Mouse (Mus musculus): ENCODE measurements at regions not wholly inside any gene's neighbourhood (a gene's known extent, or its start where the extent isn't known, plus 50 kb on each side); places are given as distances from the start of the nearest gene placed in this dataset.

DNA sequence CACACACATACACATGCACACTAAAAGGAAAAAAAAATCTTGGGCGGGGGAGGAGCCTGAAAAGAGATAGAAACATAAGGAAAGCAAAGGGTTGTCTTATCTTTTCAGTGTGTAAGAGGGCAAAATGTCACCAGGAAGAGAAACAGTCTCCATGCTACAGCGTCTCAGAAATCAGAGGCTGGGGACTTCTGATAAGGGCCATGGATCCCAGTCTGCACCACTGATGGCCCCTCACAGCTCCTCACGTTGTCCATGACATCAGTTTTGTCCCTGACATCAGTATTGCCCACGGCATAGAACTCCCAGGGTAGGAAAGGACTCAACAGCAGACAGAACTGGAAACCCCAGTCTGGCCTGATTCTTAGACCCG is 135.0 kb downstream of the 2410131K14Rik start:
- no peak for DNase-seq (ENCODE audit: low read depth, low spot score)

DNA sequence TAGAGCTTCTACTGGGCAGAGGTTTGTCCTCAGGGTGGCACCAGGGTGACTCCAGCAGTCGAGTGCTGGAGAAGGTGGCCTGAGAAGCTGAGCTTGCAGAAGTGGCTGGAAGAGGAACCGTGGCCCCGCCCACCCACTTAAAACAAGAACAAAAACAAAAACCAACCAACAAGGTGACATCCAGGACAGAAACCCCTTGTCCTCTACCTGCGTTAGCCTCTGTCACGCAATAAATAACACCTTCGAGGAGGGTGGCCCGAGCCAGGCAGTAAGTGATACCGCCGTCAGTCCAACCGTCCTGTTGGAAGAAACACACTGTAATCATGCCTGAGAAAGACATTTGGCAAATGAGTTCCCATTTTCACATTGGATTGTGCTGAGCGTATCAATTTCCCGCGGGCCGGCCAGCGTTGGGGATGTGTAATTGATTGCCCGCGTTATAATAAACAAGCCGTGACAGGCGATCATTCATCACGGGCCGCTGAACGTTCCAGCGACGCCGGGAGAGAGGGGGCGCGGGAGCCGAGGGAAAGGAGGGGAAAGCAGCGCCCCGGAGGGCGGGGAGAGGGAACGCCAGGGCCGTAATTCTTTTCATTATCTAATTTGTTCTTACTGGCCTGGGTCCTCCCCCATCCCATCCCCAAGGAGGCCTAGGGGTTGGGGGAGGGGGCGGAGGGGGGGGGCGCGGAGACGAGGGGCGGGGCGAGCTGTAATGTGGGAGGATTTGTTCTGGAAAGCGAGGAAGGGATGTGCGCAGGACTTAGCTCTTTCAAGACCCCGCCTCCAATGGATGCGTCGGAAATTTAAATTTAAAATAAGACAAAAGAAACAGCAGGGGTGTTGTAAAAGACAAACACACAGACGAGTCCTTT is 135.6 kb downstream of the 2410131K14Rik start:
- peak; percentile 32 for DNase-seq (ENCODE audit: low read depth, low spot score)

DNA sequence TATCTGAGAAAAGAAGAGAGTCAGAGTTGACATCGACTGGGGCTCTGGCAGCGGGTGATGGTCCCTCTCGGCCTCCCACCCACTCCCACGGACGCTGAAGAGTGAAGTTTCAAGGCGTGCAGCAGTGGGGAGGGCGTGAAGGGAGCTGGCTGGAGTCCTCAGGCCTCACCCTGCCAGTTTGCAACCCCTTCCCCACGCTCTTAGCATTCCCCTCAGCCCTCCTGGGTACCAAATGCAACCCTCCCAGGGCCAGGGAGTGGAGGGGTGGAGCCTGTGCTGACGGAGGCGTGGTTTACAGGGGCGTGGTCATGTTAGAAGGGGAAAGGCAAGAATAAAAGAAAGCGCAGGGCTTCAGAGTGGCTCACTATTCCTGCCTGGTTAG is 136.3 kb downstream of the 2410131K14Rik start:
- DNase-seq (ENCODE audit: low read depth, low spot score): no peak

DNA sequence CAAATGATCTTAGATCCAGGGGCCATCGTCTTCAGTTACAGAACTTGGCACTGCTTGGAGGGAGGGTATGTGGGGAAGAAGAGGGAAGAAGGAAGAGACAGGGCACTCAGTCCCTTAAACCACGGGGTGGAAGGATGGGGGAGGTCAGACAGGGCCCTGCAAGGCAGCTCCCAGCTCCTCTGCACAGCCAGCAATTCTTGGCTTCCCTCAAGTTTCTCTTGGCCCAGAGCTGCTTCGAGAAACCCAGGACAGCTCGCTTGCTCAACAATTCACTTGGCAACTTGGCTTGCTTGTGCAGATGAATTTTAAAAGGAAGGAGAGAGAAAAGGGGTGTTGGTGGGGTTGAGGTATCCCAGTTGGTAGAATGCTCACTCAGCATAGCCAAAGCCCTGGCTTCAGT is 141.1 kb downstream of the 2410131K14Rik start:
- no peak for DNase-seq (ENCODE audit: low read depth, low spot score)

DNA sequence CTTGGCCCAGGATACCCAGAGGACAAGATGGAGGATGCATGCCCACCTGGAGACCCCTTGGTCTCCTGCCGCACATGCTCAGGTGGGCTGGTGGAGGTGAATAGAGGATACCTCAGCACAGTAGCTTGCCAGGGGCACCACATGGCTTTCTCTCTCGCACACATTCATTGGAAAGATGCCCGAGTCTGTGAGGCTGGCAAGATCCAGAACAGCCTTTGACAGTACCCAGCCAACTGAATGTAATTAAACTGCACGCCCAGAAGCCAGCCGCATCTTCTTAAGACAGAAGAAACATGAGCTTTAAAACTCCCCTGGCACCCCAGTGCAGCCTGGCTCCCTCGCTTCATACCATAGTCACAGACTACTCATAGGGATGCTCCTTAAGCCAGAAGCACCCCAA is 143.4 kb downstream of the 2410131K14Rik start:
- no peak for DNase-seq (ENCODE audit: low read depth, low spot score)

DNA sequence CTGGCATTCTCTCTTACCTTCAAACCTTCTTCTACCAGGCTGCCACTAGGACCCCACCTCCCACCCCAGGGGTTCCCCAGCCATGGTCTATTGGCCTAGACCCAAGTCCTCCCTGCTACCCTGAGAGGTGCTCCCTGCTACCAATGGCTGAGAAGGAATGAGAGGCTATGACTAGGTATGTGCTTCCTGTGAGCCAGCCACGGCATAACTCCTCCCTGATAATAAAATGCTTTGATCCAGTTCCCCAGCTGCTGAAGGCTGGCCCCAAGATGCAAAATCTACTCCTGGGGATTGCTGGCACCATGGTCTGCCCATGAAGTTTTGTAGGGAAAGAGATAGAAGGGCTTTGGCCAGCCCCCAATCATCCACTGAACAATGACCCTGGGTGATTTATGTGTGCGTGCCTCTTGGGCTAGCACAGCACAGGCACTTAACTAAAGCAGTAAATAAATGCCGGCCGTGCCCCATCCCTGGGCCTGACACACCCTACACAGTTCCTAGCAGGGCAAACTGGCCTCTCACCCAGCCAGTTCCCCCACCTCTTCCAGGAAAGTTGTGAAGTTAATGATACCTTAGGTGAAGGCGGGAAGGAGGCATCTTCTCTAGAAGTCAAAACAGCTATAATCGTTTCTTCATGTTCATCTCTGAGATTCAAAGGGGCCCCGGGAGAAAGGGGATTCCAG is 145.8 kb downstream of the 2410131K14Rik start:
- DNase-seq (ENCODE audit: low read depth, low spot score): no peak

DNA sequence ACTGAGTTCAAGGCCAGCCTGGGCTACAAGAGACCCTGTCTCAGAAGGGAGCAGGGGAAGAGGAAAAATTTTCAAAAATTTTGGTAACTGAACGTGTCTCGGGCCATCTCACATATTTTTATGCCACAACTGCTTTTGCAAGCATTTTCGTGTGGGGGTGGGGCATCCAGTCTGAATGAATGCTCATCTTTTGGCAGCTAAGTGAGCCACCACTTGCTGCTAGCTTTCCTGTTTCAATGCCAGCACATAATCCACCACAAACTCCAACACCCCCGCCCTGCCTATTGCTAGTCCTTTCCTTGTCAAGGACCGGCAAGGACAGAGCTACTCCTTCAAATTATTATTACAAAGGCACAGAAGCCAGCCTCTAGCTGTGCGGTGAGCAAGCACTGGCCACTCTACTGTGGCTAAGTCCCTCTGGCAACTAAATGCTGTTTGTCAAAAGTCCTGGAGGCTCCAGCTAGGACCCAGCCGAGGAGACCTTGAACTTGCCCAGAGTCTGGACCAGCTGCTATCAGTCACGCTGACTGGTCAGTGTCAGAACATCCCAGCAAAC is 148.0 kb downstream of the 2410131K14Rik start:
- DNase-seq (ENCODE audit: low read depth, low spot score): no peak

DNA sequence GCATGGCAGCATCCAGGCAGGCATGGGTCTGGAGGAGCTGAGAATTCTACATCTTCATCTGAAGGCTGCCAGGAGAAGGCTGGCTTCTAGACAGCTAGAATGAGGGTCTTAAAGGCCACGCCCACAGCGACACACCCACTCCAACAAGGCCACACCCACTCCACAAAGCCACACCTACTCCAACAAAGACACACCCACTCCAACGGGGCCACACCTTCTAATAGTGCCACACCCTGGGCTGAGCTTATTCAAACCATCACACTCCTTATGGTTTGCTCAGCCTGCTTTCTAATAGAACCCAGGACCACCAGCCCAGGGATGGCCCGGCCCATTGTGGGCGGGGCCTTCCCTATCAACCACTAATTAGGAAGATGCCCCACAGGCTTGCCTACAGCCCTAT is 149.0 kb downstream of the 2410131K14Rik start:
- DNase-seq (ENCODE audit: low read depth, low spot score): no peak

DNA sequence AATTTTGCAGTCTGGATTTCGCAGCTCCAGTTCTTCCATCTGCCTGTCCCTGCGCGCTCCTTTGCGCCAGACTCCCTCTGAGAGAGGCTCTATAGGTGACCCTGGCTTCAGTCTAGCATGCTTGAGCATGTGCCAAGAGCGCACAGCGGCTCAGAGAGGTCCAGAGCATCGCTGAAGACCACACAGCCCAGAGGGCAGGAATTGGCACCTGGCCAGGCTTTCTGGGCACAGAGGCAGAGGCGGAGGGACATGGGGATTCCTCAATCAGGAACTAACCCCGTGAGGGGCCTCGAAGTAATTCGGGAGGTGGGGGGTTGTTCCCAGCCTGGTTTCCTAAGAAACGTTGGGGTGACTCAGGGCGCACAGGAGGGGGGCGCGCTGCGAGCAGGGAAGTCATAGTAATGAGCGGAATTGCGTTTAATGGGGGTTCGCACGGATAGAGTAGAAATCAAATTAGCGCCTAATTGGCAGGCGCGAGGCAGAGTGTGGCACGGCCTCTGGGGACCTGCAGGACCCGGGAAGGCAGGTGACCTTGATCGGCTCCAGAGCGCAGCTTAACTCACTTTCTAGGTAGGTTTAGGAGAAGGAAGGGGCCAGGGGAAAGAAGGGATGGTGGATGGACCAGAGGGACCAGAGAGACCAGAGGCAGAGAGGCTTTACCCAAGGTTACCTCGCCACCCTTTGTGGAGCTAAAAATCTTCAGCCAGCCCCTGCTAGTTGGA is 151.1 kb downstream of the 2410131K14Rik start:
- DNase-seq (ENCODE audit: low read depth, low spot score): no peak

DNA sequence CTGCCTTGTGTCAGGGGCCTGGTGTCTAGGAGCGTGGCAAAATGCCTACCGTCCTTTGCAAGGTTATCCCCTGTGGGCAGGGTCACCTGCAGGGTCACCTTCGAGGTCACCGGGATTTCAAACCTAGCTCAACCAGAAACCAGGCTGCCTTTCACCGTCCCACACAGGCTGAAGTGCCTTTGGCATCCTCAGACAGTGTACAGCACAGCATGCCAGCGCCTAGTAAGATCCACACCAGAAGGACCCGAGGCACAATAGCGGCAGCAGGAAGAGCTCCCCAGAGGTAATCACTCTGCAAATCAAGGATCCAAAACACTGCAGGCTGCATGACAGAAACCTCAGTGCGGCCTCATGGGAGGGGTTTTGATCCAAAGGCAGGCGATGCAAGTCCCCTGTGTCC is 155.9 kb downstream of the 2410131K14Rik start:
- DNase-seq (ENCODE audit: low read depth, low spot score): no peak

DNA sequence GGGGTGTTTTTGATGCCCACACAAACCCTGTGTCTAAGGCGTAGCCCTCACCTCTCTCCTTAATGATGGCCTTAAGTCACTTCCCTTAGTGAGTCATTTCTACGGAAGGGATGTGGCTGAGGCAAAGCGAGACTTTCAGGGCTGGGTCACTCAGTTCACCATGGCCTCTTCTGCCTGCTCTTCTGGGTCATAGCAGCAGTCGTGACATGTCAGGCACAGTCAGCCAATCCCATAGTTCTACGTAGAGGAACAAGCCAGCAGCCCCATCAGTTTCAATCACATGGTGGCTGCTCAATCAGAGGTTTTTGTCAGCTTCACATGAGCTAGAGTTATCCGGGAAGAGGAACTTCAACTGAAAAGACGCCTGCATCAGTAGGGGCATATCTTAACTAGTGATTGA is 156.1 kb upstream of the Med13l start:
- DNase-seq (ENCODE audit: low read depth, low spot score): no peak

DNA sequence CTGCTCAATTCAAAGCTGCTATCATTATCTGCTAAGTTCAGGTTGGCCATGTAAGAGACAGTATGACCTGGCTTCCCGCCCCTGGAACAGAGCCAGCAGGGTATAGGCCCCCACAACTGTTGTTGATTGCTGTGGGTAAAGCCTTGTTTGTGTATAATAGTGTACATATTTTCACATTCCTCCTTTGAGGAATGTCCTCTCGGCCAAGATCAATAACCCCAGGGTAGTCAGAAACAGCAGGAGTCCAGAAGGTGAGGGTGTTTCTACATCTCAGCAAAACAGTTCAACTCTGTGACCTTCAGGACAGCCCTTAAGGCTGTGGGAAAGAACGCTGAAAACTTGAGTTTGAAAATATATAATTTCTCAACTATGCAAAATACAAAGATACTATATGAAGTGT is 155.1 kb upstream of the Med13l start:
- no peak for DNase-seq (ENCODE audit: low read depth, low spot score)

DNA sequence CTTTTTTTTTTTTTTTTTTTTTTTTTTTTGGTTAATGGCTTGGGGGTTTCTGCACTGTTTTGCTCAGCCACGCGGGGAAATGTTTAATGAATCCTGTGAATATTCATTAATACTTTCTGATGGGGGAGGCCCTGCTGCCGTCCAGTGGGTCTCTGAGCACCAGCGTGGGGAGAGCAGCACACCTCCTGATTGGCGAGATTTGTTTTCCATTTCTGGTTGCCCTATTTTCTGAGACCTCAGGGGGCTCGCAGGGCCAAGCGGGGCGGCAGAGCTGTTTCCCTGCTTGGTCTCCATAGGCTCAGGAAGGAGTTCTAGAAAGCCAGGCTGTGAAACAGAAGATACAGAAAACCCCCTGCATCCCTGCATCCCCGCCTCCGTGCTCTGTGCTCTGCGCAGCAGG is 153.0 kb upstream of the Med13l start:
- DNase-seq (ENCODE audit: low read depth, low spot score): no peak

DNA sequence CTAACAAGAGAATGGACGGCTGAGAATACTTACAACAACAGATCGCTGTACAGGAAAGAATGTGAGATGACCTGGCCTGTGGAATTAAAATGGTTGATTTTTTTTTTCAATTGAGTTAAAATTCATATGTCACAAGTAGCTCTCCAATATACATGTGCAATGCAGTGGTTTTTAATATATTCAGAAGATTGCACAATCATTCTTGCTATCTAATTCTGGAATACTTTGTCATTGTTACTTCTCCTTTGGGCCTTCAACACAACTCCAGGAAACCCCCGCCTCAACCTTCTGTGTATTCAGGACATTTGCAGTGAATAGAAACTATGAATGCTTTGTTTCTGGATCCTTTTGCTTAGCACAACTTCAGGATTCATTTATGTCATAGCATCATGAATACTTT is 152.5 kb upstream of the Med13l start:
- no peak for DNase-seq (ENCODE audit: low read depth, low spot score)

DNA sequence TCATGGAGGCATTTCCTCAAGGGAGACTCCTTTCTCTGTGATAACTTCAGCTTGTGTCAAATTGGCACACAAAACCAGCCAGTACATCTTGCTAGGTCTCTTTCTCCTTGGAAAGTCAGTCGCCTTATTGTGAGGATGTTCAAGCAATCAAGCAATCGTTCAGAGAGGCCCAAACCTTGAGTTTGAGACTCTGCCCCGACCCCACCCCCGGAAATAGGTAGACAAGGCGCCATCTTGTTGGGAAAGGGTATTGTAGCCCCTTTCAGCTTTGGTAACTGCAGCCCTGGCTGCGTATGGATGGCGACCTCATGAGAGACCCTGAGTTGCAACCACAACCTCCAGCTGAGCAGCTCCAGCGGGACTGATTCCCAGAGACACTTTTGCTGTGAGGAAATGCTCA is 151.7 kb upstream of the Med13l start:
- DNase-seq (ENCODE audit: low read depth, low spot score): no peak

DNA sequence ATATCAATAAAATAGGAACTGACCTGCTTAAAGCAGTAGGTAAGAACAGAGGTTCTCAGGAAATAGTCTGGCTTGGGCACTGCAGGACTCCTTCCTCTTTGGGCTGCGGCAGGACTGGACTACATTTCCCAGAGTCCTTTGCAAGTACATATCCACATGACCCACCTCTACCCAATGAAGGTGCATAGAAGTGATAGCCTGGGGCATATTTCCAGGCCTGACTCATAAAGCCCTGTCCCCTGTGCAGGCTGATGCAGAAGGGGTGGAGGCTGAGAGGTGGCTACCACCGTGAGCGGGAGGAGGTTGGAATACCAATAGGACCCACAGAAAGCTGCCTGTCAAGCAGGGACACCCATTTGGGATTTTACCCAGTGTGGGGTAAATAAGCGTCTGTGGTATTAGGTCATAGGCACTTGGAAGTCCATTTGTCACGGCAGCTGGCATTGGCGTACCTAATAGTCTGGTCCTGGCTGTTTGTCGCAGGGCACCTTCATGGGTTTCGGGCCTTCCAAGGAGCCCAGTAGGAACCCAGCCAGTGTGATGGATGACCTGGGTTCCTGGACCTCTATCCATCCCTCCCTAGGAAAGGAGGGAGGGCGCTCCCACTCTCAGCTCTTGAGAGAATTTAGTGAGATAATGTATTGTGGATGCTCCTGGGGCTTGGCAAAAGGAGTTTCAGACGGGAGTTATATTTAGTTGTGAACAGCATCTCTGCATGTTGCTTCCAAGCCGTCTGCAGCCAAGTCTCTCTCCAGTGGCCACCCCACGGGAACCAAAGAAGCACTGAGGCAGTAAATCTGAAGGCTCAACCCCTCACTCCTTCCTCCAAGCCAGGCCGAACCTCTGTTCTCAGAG is 146.8 kb upstream of the Med13l start:
- peak; percentile 40 for DNase-seq (ENCODE audit: low read depth, low spot score)

DNA sequence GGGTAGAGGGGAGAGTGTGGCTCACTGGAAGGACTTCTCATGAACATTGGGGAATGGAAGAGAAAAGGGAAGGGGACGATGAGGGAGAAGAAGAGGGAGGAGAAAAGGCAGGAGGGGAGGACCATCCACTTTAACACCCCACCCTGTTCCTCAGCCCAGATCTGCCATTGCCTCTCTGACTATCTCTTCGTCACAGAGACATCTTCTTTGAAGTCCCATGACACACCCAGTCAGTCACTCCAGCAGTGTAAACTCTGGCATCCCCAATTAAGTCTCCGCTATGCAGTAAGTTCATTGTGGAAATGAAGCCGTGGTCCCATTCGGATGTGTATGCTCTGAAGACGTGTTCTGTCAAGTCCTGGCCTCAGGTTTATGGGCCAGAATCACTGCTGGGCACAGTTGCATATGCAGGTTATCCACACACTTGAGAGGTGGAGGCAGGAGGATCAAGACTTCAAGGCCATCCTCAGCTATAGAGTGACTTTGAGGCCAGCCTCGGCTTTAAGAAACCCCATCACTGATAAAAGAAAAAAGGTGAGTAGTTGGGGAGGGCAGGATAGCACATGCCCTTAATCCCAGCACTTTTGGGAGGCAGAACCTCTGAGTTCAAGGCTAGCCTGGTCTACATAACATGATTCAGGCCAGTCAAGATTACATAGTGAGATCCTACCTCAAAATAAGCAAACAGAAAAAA is 141.0 kb upstream of the Med13l start:
- DNase-seq (ENCODE audit: low read depth, low spot score): no peak

DNA sequence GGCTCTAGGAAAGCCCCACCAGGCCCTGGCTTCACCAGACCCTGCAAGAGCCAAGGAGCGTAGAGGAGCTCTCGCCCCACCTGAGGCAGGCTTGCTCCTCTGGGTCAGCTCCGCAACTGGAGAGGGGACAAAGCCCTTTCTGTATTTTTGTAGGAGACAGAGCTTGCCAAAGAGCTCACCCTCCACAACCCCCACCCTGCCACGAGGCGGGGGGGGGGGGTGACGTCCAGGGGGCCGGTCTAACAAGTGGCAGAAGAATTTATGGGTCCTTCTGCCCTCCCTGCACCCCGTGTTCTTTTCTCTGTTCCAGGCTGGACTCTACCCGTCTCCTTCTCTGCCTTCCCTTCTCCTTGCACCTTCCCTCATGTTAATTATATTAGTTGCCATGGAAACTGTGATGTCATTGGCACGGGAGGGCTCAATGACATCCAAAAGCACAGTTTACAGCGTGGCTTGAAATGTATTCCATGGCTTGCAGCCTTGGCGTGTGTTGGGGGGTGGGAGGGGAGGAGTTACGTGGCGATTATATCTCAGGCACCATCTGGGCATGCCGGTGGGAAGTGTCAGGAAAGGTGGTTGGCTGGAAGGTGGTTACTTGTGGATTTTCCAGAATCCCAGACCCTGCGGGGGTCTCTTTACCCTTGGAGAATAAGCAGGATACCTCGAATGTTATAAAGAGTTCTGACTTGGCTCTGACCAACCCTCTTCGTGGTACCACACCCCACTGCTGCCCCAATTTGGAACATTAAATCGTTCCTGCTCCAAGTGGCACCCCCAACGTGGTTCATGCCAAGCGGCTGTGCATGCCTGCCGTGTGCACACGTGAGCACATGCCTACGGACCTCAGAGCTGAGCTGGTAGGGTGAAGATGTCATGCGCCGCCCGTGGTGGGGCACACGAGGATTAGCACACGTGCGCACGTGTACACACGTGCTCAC is 138.3 kb upstream of the Med13l start:
- DNase-seq (ENCODE audit: low read depth, low spot score): no peak

DNA sequence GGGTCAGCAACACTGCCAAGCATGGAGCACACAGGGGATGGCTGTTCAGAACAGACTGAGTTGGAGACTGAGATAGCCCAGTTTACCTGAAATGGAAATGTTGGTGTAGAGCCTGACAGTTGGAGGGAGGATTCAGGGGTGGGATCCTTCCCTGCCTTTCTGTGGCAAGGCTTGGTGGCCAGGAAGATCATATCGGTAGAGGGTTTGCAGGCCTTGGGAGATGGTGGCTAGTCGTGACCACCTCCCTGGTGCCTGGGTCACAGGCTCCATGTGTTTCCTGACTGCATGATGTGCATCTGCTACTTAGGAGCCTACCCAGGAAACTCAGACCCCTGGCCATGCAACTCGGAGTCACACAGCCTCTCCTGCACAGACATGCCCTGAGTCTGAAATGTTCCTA is 136.3 kb upstream of the Med13l start:
- no peak for DNase-seq (ENCODE audit: low read depth, low spot score)

All from retina, postnatal 7 days (tissue).